Mouse (Mus musculus) C3H10T1/2 (cell line): ENCODE data around the gene St7. TPM values are rescaled to one million over a fixed set of nuclear protein-coding genes. Genes with fewer than 3 reads are reported as not detected.

Experiments used
- polyA plus RNA-seq, 2 experiments: library from polyadenylated mRNA; unstranded; fragments of >200 nt; fragmentation: generic; extraction: Trizol; gene quantifications; one replicate each; pipeline ENCODE4 v1.2.1; 2012; ENCODE audit warnings: missing spikeins in 2 of 2

Gene St7
- polyA plus RNA-seq: 10 to 100 TPM in 1 of 2 experiments, 1 to 10 TPM in 1; 5.1 to 10.9 TPM

DNA sequence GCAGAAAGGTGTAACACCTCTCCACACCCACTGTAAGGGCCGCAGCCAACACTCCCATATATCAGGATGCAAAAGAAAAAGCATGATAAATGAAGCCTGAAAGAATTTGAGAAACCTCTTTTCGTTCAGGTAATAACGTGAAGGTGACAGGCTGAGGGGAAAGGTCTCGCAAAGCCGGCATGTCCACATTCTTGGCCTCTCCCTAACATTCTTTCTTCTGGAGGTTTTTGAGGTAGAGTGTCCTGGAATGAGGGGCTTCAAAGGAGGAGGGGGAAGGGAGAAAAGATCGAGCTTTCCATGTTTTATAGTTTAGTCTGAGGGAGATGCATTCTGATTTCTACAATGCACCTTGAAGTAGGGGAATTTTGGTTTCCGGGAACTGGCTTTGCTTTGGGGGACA lies at the start of gene St7:
Gene St7, plus strand, starts transcription at position 287 of the 400 bp plus-strand sequence.

Other genes with a start within 250 kb of the St7 start
- gene Met, start 229.1 kb upstream of the St7 start, polyA plus RNA-seq: 1 to 10 TPM; 1.2 to 3.0 TPM
- 10 to 100 TPM in 1 of 2 experiments, 1 to 10 TPM in 1; 2.8 to 26.0 TPM for gene Capza2, start 56.7 kb upstream of the St7 start, polyA plus RNA-seq